25 mouse cellular contexts compared by ENCODE assay signal in genomic region chr3:69800829-69801384, GRCm38 (mm10). TPM values are rescaled to one million over a fixed set of nuclear protein-coding genes. Genes with fewer than 3 reads are reported as not detected.
DNase-seq lines count a peak whose midpoint lies in the region; ATAC-seq and TF ChIP-seq lines count a peak whose summit lies in the region.
"Had no signal": no experiment of that assay in that cellular context is flagged by ENCODE, and none has a peak within 500 bp of the region (broad histone marks: within the 10 kb centered on the region; RNA-seq: fewer than 3 reads in every experiment).

No protein-coding gene starts in this region.

- H3K4me2 ChIP-seq in intestine, embryonic 14.5 days (ENCODE audit: low read length): no peak overlapping the region
- H3K4me2 ChIP-seq in intestine, postnatal 0 days (replicated peaks; ENCODE audit: low read depth): no peak overlapping the region
- no peak overlapping the region for H3K4me2 ChIP-seq in hindbrain, embryonic 15.5 days
- H3K4me2 ChIP-seq in neural tube, embryonic 13.5 days: peak overlapping the region; percentile 20; the same call in 1 of the 2 replicates
- H3K4me2 ChIP-seq in kidney, embryonic 16.5 days (replicated peaks; ENCODE audit: low read depth, low read length): no peak overlapping the region
- H3K4me2 ChIP-seq: embryonic facial prominence, embryonic 13.5 days; heart, embryonic 15.5 days; liver, embryonic 12.5 days; lung, embryonic 15.5 days had no signal

- H3K4me1 ChIP-seq in intestine, embryonic 14.5 days (replicated peaks; ENCODE audit: control insufficient read depth, insufficient read depth, low read length): peaks cover 6% of the 10 kb centered on the region; the same call in 1 of the 2 replicates
- no peaks in the 10 kb centered on the region for H3K4me1 ChIP-seq in intestine, postnatal 0 days (replicated peaks; ENCODE audit: control insufficient read depth, insufficient read depth, low read length)
- H3K4me1 ChIP-seq in hindbrain, embryonic 15.5 days (replicated peaks): no peaks in the 10 kb centered on the region
- peaks cover 5% of the 10 kb centered on the region for H3K4me1 ChIP-seq in neural tube, embryonic 13.5 days (replicated peaks)
- no peaks in the 10 kb centered on the region for H3K4me1 ChIP-seq in kidney, embryonic 16.5 days (ENCODE audit: insufficient read depth, low read length)
- H3K4me1 ChIP-seq: embryonic facial prominence, embryonic 13.5 days; heart, embryonic 15.5 days; liver, embryonic 12.5 days; midbrain, embryonic 10.5 days had no signal

- H3K36me3 ChIP-seq in intestine, embryonic 14.5 days (ENCODE audit: control insufficient read depth, insufficient read depth, low read length): no peaks in the 10 kb centered on the region
- H3K36me3 ChIP-seq in intestine, postnatal 0 days (ENCODE audit: control insufficient read depth, insufficient read depth): no peaks in the 10 kb centered on the region
- H3K36me3 ChIP-seq in hindbrain, embryonic 15.5 days: no peaks in the 10 kb centered on the region
- H3K36me3 ChIP-seq in neural tube, embryonic 13.5 days: no peaks in the 10 kb centered on the region
- no peaks in the 10 kb centered on the region for H3K36me3 ChIP-seq in kidney, embryonic 16.5 days (ENCODE audit: insufficient read depth, low read length)
- H3K36me3 ChIP-seq: embryonic facial prominence, embryonic 13.5 days; heart, embryonic 15.5 days; limb, embryonic 10.5 days; liver, embryonic 12.5 days; lung, embryonic 15.5 days; midbrain, embryonic 10.5 days had no signal

- whole genome bisulfite sequencing in intestine, embryonic 14.5 days: 26% methylated on average over 7 of the region's 7 CpGs
- 50% methylated on average over 7 of the region's 7 CpGs for WGBS in intestine, postnatal 0 days
- WGBS in hindbrain, embryonic 15.5 days: 45% methylated on average over 7 of the region's 7 CpGs
- 34% methylated on average over 7 of the region's 7 CpGs for WGBS in neural tube, embryonic 13.5 days
- WGBS in kidney, embryonic 16.5 days: 26% methylated on average over 7 of the region's 7 CpGs

- H3K27me3 ChIP-seq in intestine, embryonic 14.5 days (replicated peaks; ENCODE audit: control insufficient read depth, insufficient read depth, low read length): no peaks in the 10 kb centered on the region
- no peaks in the 10 kb centered on the region for H3K27me3 ChIP-seq in intestine, postnatal 0 days (replicated peaks; ENCODE audit: control insufficient read depth, insufficient read depth, low read length)
- H3K27me3 ChIP-seq in hindbrain, embryonic 15.5 days: no peaks in the 10 kb centered on the region
- H3K27me3 ChIP-seq in neural tube, embryonic 13.5 days: no peaks in the 10 kb centered on the region; the same call in 1 of the 2 replicates
- H3K27me3 ChIP-seq in kidney, embryonic 16.5 days (ENCODE audit: insufficient read depth, low read length): no peaks in the 10 kb centered on the region
- H3K27me3 ChIP-seq: embryonic facial prominence, embryonic 13.5 days; heart, embryonic 15.5 days; liver, embryonic 12.5 days; lung, embryonic 15.5 days had no signal

- no peak for DNase-seq in intestine, embryonic 14.5 days (ENCODE audit: low spot score)
- peak; percentile 26 for DNase-seq in brain, embryonic 14.5 days (ENCODE audit: low read depth)
- no peak for DNase-seq in kidney, adult 8-10 months
- DNase-seq: adrenal gland, postnatal 36 days; cerebellum, adult 2 months; cerebellum, postnatal 36 days; gastrocnemius, postnatal 36 days; heart, postnatal 4 days; kidney, adult 2 months; kidney, postnatal 25 days; lung, postnatal 4 days; thymus, adult 2 months had no signal

- no peak for TF ChIP-seq POLR2A in brain, embryonic 14.5 days (IDR thresholded peaks at IDR 0.05; ENCODE audit: borderline replicate concordance, extremely low read depth, insufficient read depth, insufficient read length, poor library complexity, severe bottlenecking)

- H3K9me3 ChIP-seq in intestine, embryonic 14.5 days (ENCODE audit: control insufficient read depth, low read length): no peaks in the 10 kb centered on the region
- H3K9me3 ChIP-seq in intestine, postnatal 0 days (ENCODE audit: control insufficient read depth): no peaks in the 10 kb centered on the region
- H3K9me3 ChIP-seq in hindbrain, embryonic 15.5 days: no peaks in the 10 kb centered on the region
- no peaks in the 10 kb centered on the region for H3K9me3 ChIP-seq in neural tube, embryonic 13.5 days
- no peaks in the 10 kb centered on the region for H3K9me3 ChIP-seq in kidney, embryonic 16.5 days (ENCODE audit: low read length)
- H3K9me3 ChIP-seq: embryonic facial prominence, embryonic 13.5 days; heart, embryonic 15.5 days; limb, embryonic 10.5 days; liver, embryonic 12.5 days; lung, embryonic 15.5 days; midbrain, embryonic 10.5 days had no signal

- ATAC-seq in intestine, embryonic 14.5 days (replicated peaks; ENCODE audit: low FRiP score, low TSS enrichment, low read depth): 0 out of 2 replicates have a peak, but pooled peaks have one; percentile 58
- ATAC-seq in intestine, postnatal 0 days: no peak
- 0 out of 2 replicates have a peak, but pooled peaks have one; percentile 61 for ATAC-seq in hindbrain, embryonic 15.5 days (ENCODE audit: low FRiP score, low read depth)
- peak; percentile 77 for ATAC-seq in neural tube, embryonic 13.5 days (ENCODE audit: low read depth)
- no peak for ATAC-seq in kidney, embryonic 16.5 days (ENCODE audit: low FRiP score, low TSS enrichment)
- ATAC-seq: forebrain, embryonic 16.5 days; liver, embryonic 12.5 days had no signal

- no peak overlapping the region for H3K9ac ChIP-seq in intestine, embryonic 14.5 days (ENCODE audit: low read length)
- no peak overlapping the region for H3K9ac ChIP-seq in intestine, postnatal 0 days (ENCODE audit: low read depth, low read length)
- no peak overlapping the region for H3K9ac ChIP-seq in hindbrain, embryonic 15.5 days
- no peak overlapping the region for H3K9ac ChIP-seq in neural tube, embryonic 13.5 days
- H3K9ac ChIP-seq in kidney, embryonic 16.5 days (replicated peaks; ENCODE audit: low read length): no peak overlapping the region
- H3K9ac ChIP-seq: embryonic facial prominence, embryonic 13.5 days; heart, embryonic 15.5 days; liver, embryonic 12.5 days; lung, embryonic 15.5 days had no signal

- no peak overlapping the region for H3K27ac ChIP-seq in intestine, embryonic 14.5 days (ENCODE audit: low read depth)
- no peak overlapping the region for H3K27ac ChIP-seq in intestine, postnatal 0 days (ENCODE audit: low read depth, low read length)
- H3K27ac ChIP-seq in hindbrain, embryonic 15.5 days (replicated peaks): no peak overlapping the region
- H3K27ac ChIP-seq in neural tube, embryonic 13.5 days (replicated peaks): no peak overlapping the region
- H3K27ac ChIP-seq in kidney, embryonic 16.5 days (ENCODE audit: low read length): no peak overlapping the region
- H3K27ac ChIP-seq: embryonic facial prominence, embryonic 13.5 days; heart, embryonic 15.5 days; limb, embryonic 10.5 days; liver, embryonic 12.5 days; lung, embryonic 15.5 days; midbrain, embryonic 10.5 days had no signal

- no peak overlapping the region for H3K4me3 ChIP-seq in intestine, embryonic 14.5 days (ENCODE audit: low read depth, low read length)
- H3K4me3 ChIP-seq in intestine, postnatal 0 days (ENCODE audit: low read depth, low read length): no peak overlapping the region
- H3K4me3 ChIP-seq in hindbrain, embryonic 15.5 days: no peak overlapping the region
- H3K4me3 ChIP-seq in neural tube, embryonic 13.5 days: no peak overlapping the region
- no peak overlapping the region for H3K4me3 ChIP-seq in kidney, embryonic 16.5 days (ENCODE audit: low read length)
- H3K4me3 ChIP-seq: embryonic facial prominence, embryonic 13.5 days; heart, embryonic 15.5 days; limb, embryonic 10.5 days; liver, embryonic 12.5 days; lung, embryonic 15.5 days; midbrain, embryonic 10.5 days; myocyte had no signal

- no peak for TF ChIP-seq CTCF in intestine, postnatal 0 days (IDR thresholded peaks at IDR 0.05; ENCODE audit: low read depth)
- TF ChIP-seq CTCF in brain, embryonic 14.5 days (IDR thresholded peaks at IDR 0.05; ENCODE audit: borderline replicate concordance, extremely low read depth, insufficient read depth, insufficient read length): no peak

RNA-seq across cellular contexts. Expression of gene Sptssb, which starts 58.8 kb away (rescaled TPM):
- 22.4 and 24.4 TPM in 2 replicates for polyA plus RNA-seq in intestine, embryonic 14.5 days (2014; fragmentation: Nextera tagmentation; extraction: Ambion mirVana)
- polyA plus RNA-seq in intestine, postnatal 0 days (2015; fragmentation: Nextera tagmentation; extraction: Ambion mirVana): 7.0 and 18.2 TPM in 2 replicates
- polyA plus RNA-seq in brain, embryonic 14.5 days (2012; rRNA removed): 0.31 and 0.42 TPM in 2 replicates
- polyA plus RNA-seq in hindbrain, embryonic 15.5 days (2015; fragmentation: Nextera tagmentation; extraction: Ambion mirVana): 0.81 and 1.0 TPM in 2 replicates
- polyA plus RNA-seq in neural tube, embryonic 13.5 days (2015; fragmentation: Nextera tagmentation; extraction: Ambion mirVana): 0.74 and 0.87 TPM in 2 replicates
- polyA plus RNA-seq in kidney, embryonic 16.5 days (2015; fragmentation: Nextera tagmentation; extraction: Ambion mirVana): 3.7 and 8.9 TPM in 2 replicates
- polyA plus RNA-seq: C2C12, myocyte had no signal

Comparison
In these comparisons a context has a peak if more than half of its experiments do, and no peak if none do; other contexts are left out.
1. ATAC-seq: peak in intestine, embryonic 14.5 days (single experiment), hindbrain, embryonic 15.5 days (single experiment) and neural tube, embryonic 13.5 days (single experiment); none in intestine, postnatal 0 days (single experiment) and kidney, embryonic 16.5 days (single experiment).